Mouse (Mus musculus) intestine, embryonic 14.5 days (tissue): Measurements from ENCODE around the gene Olfr1246. TPM values are rescaled to one million over a fixed set of nuclear protein-coding genes. Genes with fewer than 3 reads are reported as not detected.

ENCODE experiments used
- polyA plus RNA-seq: library from polyadenylated mRNA; unstranded; fragments of >200 nt; fragmentation: Nextera tagmentation; extraction: Ambion mirVana; gene quantifications from 2 replicates; pipeline ENCODE4 v1.2.1, GENCODE M21; 2014

Olfr1246 gene
- polyA plus RNA-seq, 1 experiment from 2014 or later: not detected

Other genes starting within 250 kb of the Olfr1246 start
- gene Olfr1234, start 228.3 kb downstream of the Olfr1246 start, polyA plus RNA-seq: not detected in 2 replicates
- gene Olfr1238, start 183.5 kb downstream of the Olfr1246 start, polyA plus RNA-seq: not detected in 2 replicates
- not detected in 2 replicates for gene Olfr1239, start 172.8 kb downstream of the Olfr1246 start, polyA plus RNA-seq
- gene Olfr1240, start 150.2 kb downstream of the Olfr1246 start, polyA plus RNA-seq: not detected in 2 replicates
- not detected in 2 replicates for gene Olfr1241, start 106.0 kb downstream of the Olfr1246 start, polyA plus RNA-seq
- gene Olfr1242, start 94.8 kb downstream of the Olfr1246 start, polyA plus RNA-seq: not detected in 2 replicates
- gene Olfr1243, start 61.7 kb downstream of the Olfr1246 start, polyA plus RNA-seq: not detected in 2 replicates
- gene Olfr1245, start 14.7 kb downstream of the Olfr1246 start, polyA plus RNA-seq: not detected in 2 replicates
- not detected in 2 replicates for gene Olfr1247, start 21.0 kb upstream of the Olfr1246 start, polyA plus RNA-seq
- not detected in 2 replicates for gene Olfr1248, start 25.1 kb upstream of the Olfr1246 start, polyA plus RNA-seq
- not detected in 2 replicates for gene Olfr1249, start 41.8 kb upstream of the Olfr1246 start, polyA plus RNA-seq
- not detected in 2 replicates for gene Olfr1250, start 68.3 kb upstream of the Olfr1246 start, polyA plus RNA-seq
- gene Olfr1251, start 78.8 kb upstream of the Olfr1246 start, polyA plus RNA-seq: not detected in 2 replicates
- not detected in 2 replicates for gene Olfr1252, start 131.9 kb upstream of the Olfr1246 start, polyA plus RNA-seq
- not detected in 2 replicates for gene Olfr1253, start 163.9 kb upstream of the Olfr1246 start, polyA plus RNA-seq
- not detected in 2 replicates for gene Olfr1254, start 200.5 kb upstream of the Olfr1246 start, polyA plus RNA-seq
- not detected in 2 replicates for gene Olfr1255, start 218.9 kb upstream of the Olfr1246 start, polyA plus RNA-seq
- not detected in 2 replicates for gene Olfr1256, start 248.4 kb upstream of the Olfr1246 start, polyA plus RNA-seq